Mouse (Mus musculus): ENCODE results near the gene Vps36. TPM values are rescaled to one million over a fixed set of nuclear protein-coding genes. Genes with fewer than 3 reads are reported as not detected.
A peak's percentile ranks its signal among the peaks of the same experiment; 100 is the strongest.

Vps36 gene
- 41.7 and 44.5 TPM in 2 replicates for polyA plus RNA-seq (2016; fragmentation: Nextera tagmentation; extraction: Ambion mirVana)

DNA sequence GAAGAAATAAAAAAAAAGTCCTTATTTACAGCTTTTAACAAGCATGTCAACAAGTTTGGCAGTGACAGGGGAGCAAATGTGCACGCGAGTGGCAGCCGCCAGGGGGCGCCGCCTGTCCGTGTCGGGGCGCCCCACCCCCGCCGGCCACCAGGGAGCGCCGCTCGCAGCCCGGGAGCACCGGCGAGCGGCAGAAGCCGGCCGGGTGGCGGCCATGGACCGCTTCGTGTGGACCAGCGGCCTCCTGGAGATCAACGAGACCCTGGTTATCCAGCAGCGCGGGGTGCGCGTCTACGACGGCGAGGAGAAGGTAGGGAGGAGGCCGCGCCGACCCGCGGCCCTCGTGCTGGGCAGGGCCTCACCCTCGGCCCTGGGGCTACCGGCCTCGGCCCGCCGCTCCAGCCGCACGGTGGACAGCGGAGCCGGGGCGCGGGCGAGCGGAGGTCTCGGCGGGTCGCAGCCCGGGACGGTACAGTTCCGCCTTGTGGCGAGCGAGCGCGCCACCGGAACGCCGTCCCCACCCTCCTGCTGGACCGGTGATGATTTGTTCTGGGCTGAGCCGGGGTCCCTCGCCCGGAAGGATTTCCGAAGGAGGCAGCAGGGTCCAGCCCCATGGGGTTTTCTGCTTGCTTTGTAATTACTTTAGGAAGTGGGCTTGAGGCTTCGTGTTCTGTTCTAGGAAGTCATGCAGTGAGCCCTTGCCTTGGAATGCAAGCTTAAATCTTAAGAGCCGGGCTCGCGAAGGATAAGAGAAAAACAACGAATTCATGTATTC is at the start of gene Vps36:
Vps36 (plus strand) TSS at position 150 of the 772 bp plus-strand sequence.
- WGBS: under 1% methylated on average over 73 of the region's 73 CpGs
- peak within 1 kb of the TSS; percentile 82 for H3K4me3 ChIP-seq
- peak; percentile 92 for DNase-seq (ENCODE audit: low spot score)
- H3K4me1 ChIP-seq: peaks cover 14% of the 10 kb centered on the region
- no peaks in the 10 kb centered on the region for H3K9me3 ChIP-seq
- H3K27me3 ChIP-seq (replicated peaks; ENCODE audit: low read depth, poor library complexity, severe bottlenecking): no peaks in the 10 kb centered on the region
- peak within 1 kb of the TSS; percentile 99 for H3K27ac ChIP-seq (replicated peaks)
- H3K36me3 ChIP-seq (replicated peaks): peaks cover 1% of the 10 kb centered on the region; the same call in 1 of the 2 replicates

DNA sequence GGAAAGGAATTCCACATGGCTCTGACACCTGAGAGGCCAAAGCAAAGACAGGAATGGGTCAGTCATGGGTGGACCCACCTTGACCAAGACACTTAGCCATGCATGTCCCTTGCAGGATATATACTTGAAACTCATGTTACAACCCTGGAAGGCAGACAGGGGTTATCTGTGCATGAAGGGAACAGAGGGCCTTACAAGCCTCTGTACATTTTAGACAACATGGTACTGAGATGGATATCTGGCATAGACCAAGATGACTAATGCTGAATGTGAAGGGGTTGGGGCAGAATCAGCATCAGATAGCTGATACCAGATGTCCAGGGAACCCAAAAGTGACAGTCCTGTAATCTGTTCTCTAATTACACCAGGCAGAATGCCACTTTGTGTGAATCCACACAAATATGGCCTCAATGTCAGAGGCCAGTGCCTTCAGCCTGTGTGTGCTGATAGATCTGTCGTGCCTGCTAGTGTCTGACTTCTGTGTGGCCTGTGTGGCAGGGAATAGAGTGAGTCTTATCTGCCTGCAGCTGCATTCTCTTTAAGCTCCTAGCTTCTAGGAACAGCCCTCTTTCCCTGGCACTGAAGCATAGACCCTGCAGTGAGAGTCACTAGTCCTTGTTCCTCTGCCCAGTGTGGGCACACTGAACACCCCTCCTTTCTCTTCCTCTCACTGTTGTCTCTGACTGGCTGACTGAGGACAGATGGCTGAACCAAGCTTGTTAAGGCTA is 48.7 kb upstream of the Vps36 start:
- Histone ChIP-seq H3K36me3 (replicated peaks) (peaks cover 21% of the 10 kb centered on the region), H3K9me3 (no peaks in the 10 kb centered on the region), H3K27me3 (replicated peaks; ENCODE audit: low read depth, poor library complexity, severe bottlenecking) (no peaks in the 10 kb centered on the region), H3K27ac (replicated peaks) (no peak overlapping the region), H3K4me1 (no peaks in the 10 kb centered on the region), H3K4me3 (no peak overlapping the region)
- no peak for DNase-seq (ENCODE audit: low spot score)
- 78% methylated on average over 1 of the region's 1 CpGs for WGBS

DNA sequence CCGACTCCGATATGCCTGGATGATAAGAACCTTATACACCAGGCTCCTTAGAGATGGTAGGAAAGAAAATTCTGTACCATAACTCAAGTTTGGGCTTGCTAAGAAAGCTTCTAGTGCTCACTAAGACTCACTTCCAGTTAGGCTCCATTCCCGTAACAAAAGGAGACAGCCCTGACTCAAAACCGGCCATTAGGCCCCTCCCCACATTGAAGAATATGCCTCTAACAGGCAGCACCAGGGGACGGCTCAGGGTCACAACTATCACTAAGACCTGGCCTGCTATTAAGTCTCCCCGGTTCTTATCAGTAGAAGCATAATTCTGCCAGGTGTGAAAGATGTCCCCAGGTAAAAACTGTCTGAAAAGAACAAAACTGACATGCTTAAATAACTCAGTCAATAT is 46.8 kb upstream of the Vps36 start:
- Histone ChIP-seq H3K36me3 (replicated peaks) (peaks cover 17% of the 10 kb centered on the region), H3K27ac (replicated peaks) (no peak overlapping the region), H3K4me1 (no peaks in the 10 kb centered on the region), H3K9me3 (no peaks in the 10 kb centered on the region), H3K27me3 (replicated peaks; ENCODE audit: low read depth, poor library complexity, severe bottlenecking) (no peaks in the 10 kb centered on the region), H3K4me3 (no peak overlapping the region)
- DNase-seq (ENCODE audit: low spot score): no peak
- WGBS: 84% methylated on average over 6 of the region's 6 CpGs

DNA sequence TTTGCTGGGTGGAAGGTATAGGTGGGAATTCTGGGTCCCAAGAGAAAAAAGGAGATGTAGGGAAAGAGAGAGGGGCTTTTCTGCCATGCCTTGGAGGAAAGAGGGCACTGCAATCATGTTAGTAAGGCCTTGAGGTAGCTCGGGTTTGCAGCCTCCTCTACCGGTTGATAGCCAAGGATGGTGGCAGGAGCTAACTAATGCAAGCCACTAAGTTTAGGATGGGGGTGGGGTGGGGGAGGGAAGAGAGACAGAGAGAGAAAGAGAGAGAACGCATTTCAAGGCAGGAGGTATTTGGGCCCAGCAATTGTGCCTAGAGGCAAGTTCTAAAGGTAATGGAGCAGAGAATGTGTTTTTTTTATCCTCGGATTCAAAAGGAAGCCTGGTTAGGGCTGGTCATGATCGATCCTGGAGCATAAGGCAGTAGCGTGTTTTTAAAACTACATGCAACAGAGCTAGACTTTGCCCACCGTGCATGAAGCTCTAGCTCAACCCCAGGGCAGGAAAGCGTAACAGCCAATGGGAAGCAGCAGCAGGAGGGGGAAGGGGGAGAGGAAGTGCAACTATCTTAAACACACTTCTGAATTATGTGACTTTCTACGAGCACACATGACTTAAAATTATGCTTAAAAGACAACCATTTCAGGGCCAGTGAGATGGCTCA is 44.8 kb upstream of the Vps36 start:
- 74% methylated on average over 9 of the region's 9 CpGs for WGBS

DNA sequence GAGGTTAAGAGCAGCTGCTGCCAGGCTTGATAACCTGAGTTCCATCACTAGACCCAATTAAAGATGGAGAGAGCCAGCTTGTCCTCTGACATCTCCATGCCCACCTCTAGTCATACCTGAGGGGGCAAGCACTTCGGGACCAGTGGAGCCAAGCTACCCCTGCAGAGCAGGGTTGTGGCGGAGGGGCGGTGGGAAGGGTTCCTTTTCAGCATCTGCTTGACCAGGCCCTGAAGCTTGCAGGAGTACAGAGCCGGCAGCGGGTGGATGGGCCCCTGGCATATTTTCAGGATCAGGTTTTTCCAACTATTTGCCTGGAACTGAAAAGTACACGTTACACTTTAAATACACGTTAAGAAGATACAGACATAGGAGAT is 44.3 kb upstream of the Vps36 start:
- WGBS: 93% methylated on average over 7 of the region's 7 CpGs
- H3K27ac ChIP-seq (replicated peaks): no peak overlapping the region
- no peaks in the 10 kb centered on the region for H3K27me3 ChIP-seq (replicated peaks; ENCODE audit: low read depth, poor library complexity, severe bottlenecking)
- H3K4me1 ChIP-seq: no peaks in the 10 kb centered on the region
- DNase-seq (ENCODE audit: low spot score): no peak
- H3K36me3 ChIP-seq (replicated peaks): peaks cover 10% of the 10 kb centered on the region; the same call in 1 of the 2 replicates
- H3K9me3 ChIP-seq: no peaks in the 10 kb centered on the region
- H3K4me3 ChIP-seq: no peak overlapping the region

More for the DNA sequence above, 44.8 kb upstream of the Vps36 start:
- Histone ChIP-seq H3K4me1 (no peaks in the 10 kb centered on the region), H3K36me3 (replicated peaks) (peaks cover 10% of the 10 kb centered on the region; the same call in 1 of the 2 replicates), H3K4me3 (no peak overlapping the region), H3K9me3 (no peaks in the 10 kb centered on the region), H3K27me3 (replicated peaks; ENCODE audit: low read depth, poor library complexity, severe bottlenecking) (no peaks in the 10 kb centered on the region), H3K27ac (replicated peaks) (no peak overlapping the region)
- no peak for DNase-seq (ENCODE audit: low spot score)

DNA sequence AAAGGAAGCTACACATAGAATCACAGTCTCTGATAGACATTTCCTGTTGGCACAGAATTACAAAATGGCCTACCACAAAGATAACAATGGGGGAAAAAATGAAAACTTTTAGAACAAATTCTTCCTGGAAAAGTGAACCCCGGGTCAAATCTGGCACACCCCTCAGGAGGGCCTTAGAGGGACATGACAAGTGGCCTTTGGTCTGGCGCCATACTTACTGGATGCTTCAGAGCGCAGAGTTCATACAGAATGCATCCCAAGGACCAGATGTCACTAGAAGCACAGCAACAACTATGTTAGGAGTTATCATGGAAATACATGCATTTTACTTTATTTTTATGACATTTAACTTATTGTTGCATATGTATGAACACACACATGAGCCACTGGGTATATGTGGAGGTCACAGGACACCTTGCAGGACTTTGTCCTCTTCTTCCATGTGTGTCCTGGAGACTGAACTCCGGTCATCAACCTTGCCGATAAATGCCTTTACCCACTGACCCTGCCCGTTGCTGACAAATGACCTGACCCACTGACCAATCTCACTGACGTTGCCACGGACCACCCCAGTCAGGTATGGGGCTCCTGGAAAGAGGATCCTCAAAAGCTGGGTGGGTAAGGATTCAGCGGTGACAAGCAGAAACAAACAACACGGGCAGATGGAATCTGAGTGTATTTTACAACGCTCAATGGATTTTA is 42.8 kb upstream of the Vps36 start:
- H3K9me3 ChIP-seq: no peaks in the 10 kb centered on the region
- WGBS: 94% methylated on average over 11 of the region's 11 CpGs
- peaks cover 15% of the 10 kb centered on the region; the same call in 1 of the 2 replicates for H3K36me3 ChIP-seq (replicated peaks)
- no peak overlapping the region for H3K27ac ChIP-seq (replicated peaks)
- H3K4me3 ChIP-seq: no peak overlapping the region
- no peak for DNase-seq (ENCODE audit: low spot score)
- H3K27me3 ChIP-seq (replicated peaks; ENCODE audit: low read depth, poor library complexity, severe bottlenecking): no peaks in the 10 kb centered on the region
- H3K4me1 ChIP-seq: no peaks in the 10 kb centered on the region

DNA sequence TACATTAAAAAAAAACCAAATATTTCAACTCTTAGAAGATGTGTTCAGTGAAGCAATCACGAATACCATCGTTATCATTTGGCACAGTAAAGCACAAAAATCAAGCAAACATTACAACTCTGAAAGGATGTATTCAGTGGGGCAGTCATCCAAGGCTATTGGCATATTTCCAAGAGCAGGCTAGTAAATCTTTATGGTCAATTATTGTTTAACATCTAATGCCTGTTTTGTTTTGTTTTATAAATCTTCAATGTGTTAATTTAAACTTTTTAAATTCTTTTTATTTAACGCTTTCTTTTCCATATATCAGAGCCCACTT is 42.3 kb upstream of the Vps36 start:
- DNase-seq (ENCODE audit: low spot score): no peak
- H3K27ac ChIP-seq (replicated peaks): no peak overlapping the region
- H3K9me3 ChIP-seq: no peaks in the 10 kb centered on the region
- WGBS: 92% methylated on average over 3 of the region's 3 CpGs
- no peaks in the 10 kb centered on the region for H3K27me3 ChIP-seq (replicated peaks; ENCODE audit: low read depth, poor library complexity, severe bottlenecking)
- H3K4me3 ChIP-seq: no peak overlapping the region
- H3K36me3 ChIP-seq (replicated peaks): peaks cover 20% of the 10 kb centered on the region; the same call in 1 of the 2 replicates
- no peaks in the 10 kb centered on the region for H3K4me1 ChIP-seq

DNA sequence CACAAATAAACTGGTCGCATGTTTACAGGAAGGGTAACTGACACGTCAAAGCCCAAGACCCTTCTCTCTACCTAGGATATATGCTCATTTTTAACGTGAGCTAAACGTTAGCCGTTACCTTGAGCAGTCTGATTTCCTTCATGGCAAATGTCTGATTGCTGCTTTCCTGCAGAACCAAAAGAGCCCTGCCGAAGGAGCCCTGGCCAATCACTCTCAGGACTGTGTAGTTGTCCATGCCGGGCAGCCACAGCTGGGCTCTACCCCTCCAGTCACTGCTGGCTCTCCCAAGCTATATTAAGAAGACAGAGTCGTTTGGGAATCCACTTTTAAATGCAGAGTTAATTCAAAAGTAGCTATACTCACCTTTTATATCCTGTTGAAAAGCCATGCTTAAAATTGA is 30.4 kb upstream of the Vps36 start:
- no peak overlapping the region for H3K27ac ChIP-seq (replicated peaks)
- WGBS: 91% methylated on average over 8 of the region's 8 CpGs
- no peak overlapping the region for H3K4me3 ChIP-seq
- no peaks in the 10 kb centered on the region for H3K9me3 ChIP-seq
- peaks cover 18% of the 10 kb centered on the region for H3K36me3 ChIP-seq (replicated peaks)
- DNase-seq (ENCODE audit: low spot score): no peak
- peaks cover 12% of the 10 kb centered on the region for H3K4me1 ChIP-seq
- no peaks in the 10 kb centered on the region for H3K27me3 ChIP-seq (replicated peaks; ENCODE audit: low read depth, poor library complexity, severe bottlenecking)

DNA sequence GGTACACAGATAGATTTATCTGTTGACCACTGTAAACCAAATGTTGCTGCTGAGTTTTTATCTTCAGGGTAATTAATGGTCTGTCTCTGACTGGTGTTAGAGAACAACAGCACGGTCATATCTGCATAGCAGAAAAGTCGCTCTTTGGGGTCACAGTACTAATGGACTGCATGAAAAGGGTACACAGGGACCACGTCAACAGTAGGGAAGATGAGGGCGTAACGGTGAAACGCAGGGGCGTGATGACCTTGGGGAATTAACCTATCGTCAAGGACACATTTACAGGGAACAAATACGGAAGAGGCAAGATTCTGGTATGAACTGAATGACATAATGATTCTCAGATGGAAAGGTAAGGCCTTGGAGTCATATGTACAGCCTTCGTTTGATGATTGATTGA is 28.2 kb upstream of the Vps36 start:
- no peaks in the 10 kb centered on the region for H3K9me3 ChIP-seq
- no peak overlapping the region for H3K27ac ChIP-seq (replicated peaks)
- peaks cover 35% of the 10 kb centered on the region for H3K36me3 ChIP-seq (replicated peaks)
- no peak overlapping the region for H3K4me3 ChIP-seq
- H3K27me3 ChIP-seq (replicated peaks; ENCODE audit: low read depth, poor library complexity, severe bottlenecking): no peaks in the 10 kb centered on the region
- WGBS: 86% methylated on average over 10 of the region's 10 CpGs
- H3K4me1 ChIP-seq: peaks cover 12% of the 10 kb centered on the region
- no peak for DNase-seq (ENCODE audit: low spot score)

DNA sequence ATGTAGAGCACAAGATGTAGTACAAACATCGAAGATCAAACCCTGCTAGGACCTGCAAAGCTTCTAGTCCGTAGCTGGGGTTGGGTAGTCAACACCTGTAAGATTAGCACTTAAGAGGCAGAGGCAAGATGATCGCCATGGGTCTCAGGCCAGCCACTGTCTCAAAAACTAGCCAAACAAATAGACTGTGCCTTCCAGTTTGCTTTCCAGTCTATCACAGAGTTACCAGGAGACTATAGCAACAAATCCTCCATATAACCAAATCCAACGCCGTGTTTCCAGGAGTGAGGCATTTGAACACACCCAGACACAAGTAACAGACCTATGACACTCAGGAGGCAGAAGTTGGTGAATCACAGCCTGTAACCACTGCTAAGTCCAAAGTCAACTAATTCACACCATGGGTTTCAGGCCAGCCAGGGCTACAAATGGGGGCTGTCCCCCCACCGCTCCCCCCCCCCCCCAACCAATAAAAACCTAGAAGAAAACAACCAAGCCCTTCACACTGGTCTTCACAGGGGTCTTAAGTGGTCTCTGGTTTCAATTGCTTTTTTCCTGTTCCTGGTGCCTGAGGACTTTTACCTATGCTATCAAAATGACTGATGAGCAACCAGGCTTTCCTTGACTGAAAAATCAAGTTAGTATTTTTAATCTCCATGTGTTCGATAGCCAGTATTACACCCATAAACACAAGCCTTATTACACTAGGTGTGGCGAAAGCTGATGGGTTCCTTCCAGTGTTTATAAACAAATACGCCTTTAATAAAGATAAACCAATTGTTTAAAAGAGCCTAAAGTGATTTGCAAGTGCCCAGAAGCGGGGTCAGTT is 27.1 kb upstream of the Vps36 start:
- peak overlapping the region; percentile 69 for H3K4me3 ChIP-seq
- peak overlapping the region; percentile 86 for H3K27ac ChIP-seq (replicated peaks)
- WGBS: 59% methylated on average over 10 of the region's 10 CpGs
- H3K4me1 ChIP-seq: peaks cover 12% of the 10 kb centered on the region
- no peaks in the 10 kb centered on the region for H3K27me3 ChIP-seq (replicated peaks; ENCODE audit: low read depth, poor library complexity, severe bottlenecking)
- no peak for DNase-seq (ENCODE audit: low spot score)
- H3K36me3 ChIP-seq (replicated peaks): peaks cover 37% of the 10 kb centered on the region
- no peaks in the 10 kb centered on the region for H3K9me3 ChIP-seq

DNA sequence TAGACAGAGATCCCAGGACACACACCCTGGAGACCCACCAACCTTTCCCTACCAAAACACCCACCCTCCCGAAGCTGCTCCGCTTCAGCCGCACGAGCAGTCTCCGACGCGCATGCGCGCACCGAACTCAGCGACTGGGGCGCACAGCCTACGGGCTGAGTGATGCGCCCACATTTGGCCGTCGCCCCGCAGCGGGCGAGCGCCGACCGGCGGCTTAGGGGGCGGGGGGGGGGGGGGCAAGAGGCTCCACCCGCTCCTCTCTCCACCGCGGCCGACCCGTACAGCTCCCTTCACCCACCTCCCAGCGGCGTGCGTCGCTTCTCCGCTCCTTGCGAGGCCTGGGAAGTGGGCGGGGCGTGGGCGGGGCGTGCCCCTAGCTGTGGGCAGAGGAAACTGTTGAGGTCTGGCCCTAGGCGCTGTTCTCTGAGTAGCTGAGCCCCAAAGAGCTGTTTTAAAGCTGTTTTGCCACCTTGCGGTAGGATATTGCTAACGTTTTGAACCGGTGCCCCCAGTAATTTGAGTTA is 26.5 kb upstream of the Vps36 start, which contains the start of gene Nek3:
Nek3 (minus strand) TSS at position 356 of the 524 bp plus-strand sequence.
- Histone ChIP-seq H3K36me3 (replicated peaks) (peaks cover 41% of the 10 kb centered on the region), H3K9me3 (no peaks in the 10 kb centered on the region), H3K4me1 (peaks cover 12% of the 10 kb centered on the region), H3K27ac (replicated peaks) (peak within 1 kb of the TSS; percentile 86), H3K4me3 (peak within 1 kb of the TSS; percentile 69), H3K27me3 (replicated peaks; ENCODE audit: low read depth, poor library complexity, severe bottlenecking) (no peaks in the 10 kb centered on the region)
- WGBS: under 1% methylated on average over 43 of the region's 43 CpGs
- peak; percentile 97 for DNase-seq (ENCODE audit: low spot score)
